Mouse (Mus musculus): ENCODE results near the gene H13.

DNA sequence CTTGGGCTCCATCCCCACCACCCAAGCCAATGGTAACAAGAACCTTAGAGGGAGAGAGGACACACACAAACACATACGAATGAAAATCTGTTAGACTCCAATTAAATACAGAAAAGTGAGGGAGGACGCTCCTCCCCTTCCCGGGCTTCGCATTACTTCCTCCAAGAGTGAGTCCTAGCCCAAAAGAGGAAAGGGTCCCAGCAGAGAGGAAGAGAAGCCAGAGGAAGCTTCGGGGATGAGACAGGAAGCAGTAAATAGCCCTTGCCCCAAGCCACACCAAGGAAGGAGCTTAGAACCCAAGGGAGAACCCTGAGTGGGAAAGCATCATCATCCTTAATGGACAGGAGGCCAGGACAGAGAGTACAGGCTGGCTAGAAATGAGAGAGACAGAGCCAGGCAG lies 39.8 kb downstream of the H13 start:
- TF ChIP-seq CEBPB (IDR thresholded peaks at IDR 0.05; ENCODE audit: low read depth) (no peak), CTCF (IDR thresholded peaks at IDR 0.05; ENCODE audit: control insufficient read depth, insufficient read depth, insufficient read length) (no peak), USF1 (IDR thresholded peaks at IDR 0.05; ENCODE audit: low read depth) (no peak), FOSL1 (IDR thresholded peaks at IDR 0.05; ENCODE audit: insufficient read depth, low read length, poor library complexity, severe bottlenecking) (no peak), MYOD1 (IDR thresholded peaks at IDR 0.05; ENCODE audit: control insufficient read depth, insufficient read length, low read depth) (no peak)

Measured in C2C12 (cell line).